Mouse (Mus musculus) forebrain, embryonic 15.5 days (tissue): ENCODE measurements around the gene Sgta. TPM values are rescaled to one million over a fixed set of nuclear protein-coding genes. Genes with fewer than 3 reads are reported as not detected.

Source experiments
- ATAC-seq: fragments of 200-750 bp; cut with Nextera tagmentation; replicated peaks from 2 replicates; pipeline ENCODE4 v1.8.0; 2017; ENCODE audit warnings: mild to moderate bottlenecking, moderate TSS enrichment, moderate library complexity
- H3K27ac ChIP-seq: fragments of 300-500 bp; sonication (generic); replicated peaks from 2 replicates; pipeline ENCODE4 v1.5.1; 2015; ENCODE audit warnings: mild to moderate bottlenecking, inconsistent platforms
- H3K27me3 ChIP-seq: fragments of 300-500 bp; sonication (generic); 2 replicates; pipeline ENCODE4 v1.6.1; 2015; ENCODE audit warnings: inconsistent platforms
- H3K36me3 ChIP-seq: fragments of 300-500 bp; sonication (generic); 2 replicates; pipeline ENCODE4 v1.6.1; 2015; ENCODE audit warnings: mild to moderate bottlenecking, inconsistent platforms
- H3K4me1 ChIP-seq: fragments of 300-500 bp; sonication (generic); 2 replicates; pipeline ENCODE4 v1.6.1; 2015; ENCODE audit warnings: inconsistent platforms
- H3K4me2 ChIP-seq: fragments of 300-500 bp; sonication (generic); replicated peaks from 2 replicates; pipeline ENCODE4 v1.6.1; 2015; ENCODE audit warnings: mild to moderate bottlenecking, inconsistent platforms
- H3K4me3 ChIP-seq: fragments of 300-500 bp; sonication (generic); 2 replicates; pipeline ENCODE4 v1.5.1; 2015; ENCODE audit warnings: mild to moderate bottlenecking, inconsistent platforms
- H3K9ac ChIP-seq: fragments of 300-500 bp; sonication (generic); replicated peaks from 2 replicates; pipeline ENCODE4 v1.6.1; 2015; ENCODE audit warnings: mild to moderate bottlenecking, inconsistent platforms
- H3K9me3 ChIP-seq: fragments of 300-500 bp; sonication (generic); 2 replicates; pipeline ENCODE4 v1.6.1; 2016; ENCODE audit warnings: inconsistent platforms
- WGBS: fragments of 180-500 bp; shearing (Covaris S2); methylation state at CpG from one replicate; pipeline ENCODE4 v1.1.7; 2015; ENCODE audit warnings: mixed read lengths; 5-methylcytosine and 5-hydroxymethylcytosine counted together
- polyA plus RNA-seq: library from polyadenylated mRNA; unstranded; fragments of >200 nt; fragmentation: Nextera tagmentation; extraction: Ambion mirVana; gene quantifications from 2 replicates; pipeline ENCODE4 v1.2.1, GENCODE M21; 2015

The Sgta gene
- polyA plus RNA-seq, result 316 and 320 TPM in 2 replicates

DNA sequence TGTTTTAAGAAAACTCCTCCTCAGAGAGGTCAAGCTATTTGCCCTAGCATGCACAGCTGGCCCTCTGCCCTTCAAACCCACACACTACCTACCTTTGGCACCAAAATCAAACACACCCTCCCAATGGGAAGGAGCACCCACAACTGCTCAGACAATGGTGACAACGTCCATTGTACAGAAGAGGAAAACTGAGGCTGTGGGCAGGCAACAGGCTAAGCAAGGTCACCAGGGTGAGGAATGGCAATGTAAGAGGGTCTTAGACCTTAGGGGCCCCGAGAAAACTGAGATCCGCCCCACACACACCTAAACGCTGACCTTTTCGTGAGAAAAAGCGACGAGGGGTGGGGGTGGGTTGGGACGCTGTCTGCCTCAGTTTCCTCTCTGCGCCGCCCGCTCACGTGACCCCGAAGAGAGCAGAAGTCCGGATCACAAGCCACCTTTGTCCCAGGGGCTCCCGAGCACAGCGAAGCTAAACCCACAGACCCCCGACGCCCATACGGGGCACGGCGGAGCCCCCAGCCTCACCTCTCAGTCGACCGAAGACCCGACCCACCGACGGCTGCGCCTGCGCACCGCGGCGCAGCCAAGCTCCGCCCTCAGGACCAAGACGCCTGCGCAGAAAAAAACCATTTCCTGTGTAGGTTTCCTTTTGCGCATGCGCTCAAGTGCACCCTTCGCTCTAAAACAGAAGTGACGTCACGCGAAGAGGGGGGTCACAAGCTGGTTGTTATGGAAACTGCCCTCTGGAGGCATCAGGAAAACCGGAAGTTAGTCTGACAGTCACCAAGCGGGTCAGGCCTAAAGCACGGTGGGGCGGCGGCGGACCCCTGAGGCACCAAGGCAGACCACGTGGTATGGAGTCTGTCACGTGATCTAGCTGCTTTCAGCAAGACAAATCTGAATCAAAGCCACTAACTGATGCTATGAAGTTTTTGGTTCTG lies at the start of gene Sgta:
Sgta (minus strand) TSS at position 579 of the 941 bp plus-strand sequence.
- under 1% methylated on average over 48 of the region's 48 CpGs for WGBS
- Histone ChIP-seq H3K27ac (peak within 1 kb of the TSS; percentile 60), H3K36me3 (no peaks in the 10 kb centered on the region), H3K4me1 (peaks cover 37% of the 10 kb centered on the region), H3K9ac (peak within 1 kb of the TSS; percentile 84), H3K4me3 (peak within 1 kb of the TSS; percentile 93), H3K9me3 (no peaks in the 10 kb centered on the region), H3K4me2 (peak within 1 kb of the TSS; percentile 92), H3K27me3 (no peaks in the 10 kb centered on the region)
- ATAC-seq, result peak; percentile 94

DNA sequence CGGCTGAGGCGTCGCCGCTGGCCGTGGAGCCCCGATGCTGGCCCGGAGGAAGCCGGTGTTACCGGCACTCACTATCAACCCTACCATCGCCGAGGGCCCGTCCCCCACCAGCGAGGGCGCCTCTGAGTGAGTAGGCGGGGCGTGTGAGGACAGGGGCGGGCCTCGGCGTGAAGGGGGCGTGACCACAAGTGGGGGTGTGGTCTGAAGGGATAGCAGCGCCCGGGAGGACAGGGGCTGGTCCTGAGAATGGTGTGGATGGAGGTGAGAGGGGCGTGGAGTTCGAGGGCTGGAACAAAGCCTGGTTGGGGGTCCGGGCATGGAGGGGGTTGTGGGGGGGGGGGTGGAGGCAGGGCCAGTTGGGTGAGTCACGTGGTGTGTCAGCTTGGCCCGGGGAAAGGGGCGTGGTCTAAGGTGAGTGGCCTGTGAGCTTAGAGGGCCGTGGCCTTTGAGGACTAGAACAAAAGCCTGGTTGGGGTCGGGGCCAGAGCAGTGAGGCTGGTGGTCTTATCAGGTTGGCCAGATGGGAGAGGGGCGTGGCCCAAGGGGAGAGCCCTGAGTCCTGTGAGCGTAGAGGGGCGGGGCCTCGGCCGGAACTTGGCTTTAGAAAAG lies 46.2 kb upstream of the Sgta start:
- H3K4me3 ChIP-seq, result peak overlapping the region; percentile 100
- WGBS, result 2% methylated on average over 35 of the region's 35 CpGs
- H3K9me3 ChIP-seq, result no peaks in the 10 kb centered on the region
- H3K4me1 ChIP-seq, result peaks cover 23% of the 10 kb centered on the region
- no peaks in the 10 kb centered on the region for H3K27me3 ChIP-seq
- H3K27ac ChIP-seq, result peak overlapping the region; percentile 100
- ATAC-seq, result peak; percentile 87
- peaks cover 27% of the 10 kb centered on the region for H3K36me3 ChIP-seq
- peak overlapping the region; percentile 100 for H3K9ac ChIP-seq
- H3K4me2 ChIP-seq, result peak overlapping the region; percentile 63

DNA sequence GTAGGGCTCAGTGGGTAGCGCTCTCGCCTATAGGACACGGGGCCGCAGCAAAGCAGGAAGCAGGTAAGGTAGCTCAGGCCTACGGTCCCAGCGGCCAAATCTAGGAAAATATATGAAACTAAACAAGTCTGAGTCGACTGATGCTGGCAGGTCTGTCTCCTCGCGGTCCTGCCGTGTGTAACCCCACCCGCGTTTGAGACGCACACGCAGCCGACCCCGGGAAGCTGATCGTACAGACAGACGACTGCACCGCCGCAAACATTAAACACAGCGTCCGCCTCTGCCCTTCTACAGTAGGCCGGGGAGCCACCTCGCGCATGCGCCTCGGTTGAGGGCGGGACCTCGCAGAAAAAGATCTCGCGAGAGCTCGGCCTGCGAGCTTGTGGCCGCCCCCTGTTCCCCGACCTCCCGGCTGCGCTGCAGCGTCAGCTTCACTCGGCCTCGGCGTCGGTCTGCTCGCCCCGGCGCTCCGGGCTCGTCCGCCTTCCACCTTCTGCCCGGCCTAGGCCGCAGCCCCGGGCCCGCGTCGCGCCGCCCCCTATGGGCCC lies 45.7 kb upstream of the Sgta start, which contains the start of gene Map2k2:
Map2k2 (plus strand) TSS at position 351 of the 548 bp plus-strand sequence.
- peaks cover 23% of the 10 kb centered on the region for H3K4me1 ChIP-seq
- peak within 1 kb of the TSS; percentile 100 for H3K4me3 ChIP-seq
- H3K9me3 ChIP-seq, result no peaks in the 10 kb centered on the region
- no peaks in the 10 kb centered on the region for H3K27me3 ChIP-seq
- peak within 1 kb of the TSS; percentile 100 for H3K9ac ChIP-seq
- H3K4me2 ChIP-seq, result peak within 1 kb of the TSS; percentile 63
- peaks cover 21% of the 10 kb centered on the region for H3K36me3 ChIP-seq
- under 1% methylated on average over 56 of the region's 56 CpGs for WGBS
- peak; percentile 97 for ATAC-seq
- H3K27ac ChIP-seq, result peak within 1 kb of the TSS; percentile 100

DNA sequence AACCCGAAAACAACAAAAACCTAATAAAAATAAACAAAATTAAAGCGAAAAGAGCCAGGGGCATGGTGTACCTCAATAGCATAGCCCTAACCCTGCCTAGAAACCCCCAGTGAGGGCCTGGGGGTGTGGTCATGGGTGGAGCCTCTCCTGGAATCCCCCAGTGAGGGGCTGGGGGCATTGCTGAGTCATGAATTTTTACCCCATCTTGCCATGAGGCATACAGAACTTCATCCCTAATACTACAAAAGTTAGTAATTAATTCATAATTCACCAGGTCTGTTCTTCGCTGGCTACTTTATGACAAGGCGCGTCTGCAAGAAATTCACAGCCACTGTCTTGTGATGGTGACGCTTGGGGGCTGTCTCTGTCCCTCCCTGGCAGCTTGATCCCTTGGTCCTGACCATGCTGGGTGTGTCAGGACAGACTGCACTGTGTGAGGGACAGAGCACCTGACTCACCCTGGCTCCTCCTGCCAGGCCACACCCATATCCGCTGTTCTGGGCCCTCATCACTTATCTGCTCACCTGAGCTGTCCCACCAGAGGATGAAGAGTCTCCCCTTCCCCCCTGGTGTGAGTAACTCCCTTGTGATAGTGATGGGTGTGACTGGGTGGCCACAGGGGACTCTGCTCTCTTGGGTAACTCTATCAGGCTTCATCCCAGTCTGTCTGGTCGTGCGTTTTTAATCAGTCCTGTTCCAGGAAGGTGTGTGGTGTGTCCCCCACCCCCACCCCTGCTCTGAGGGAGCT lies 35.1 kb upstream of the Sgta start:
- WGBS, result 67% methylated on average over 9 of the region's 9 CpGs
- no peaks in the 10 kb centered on the region for H3K27me3 ChIP-seq

DNA sequence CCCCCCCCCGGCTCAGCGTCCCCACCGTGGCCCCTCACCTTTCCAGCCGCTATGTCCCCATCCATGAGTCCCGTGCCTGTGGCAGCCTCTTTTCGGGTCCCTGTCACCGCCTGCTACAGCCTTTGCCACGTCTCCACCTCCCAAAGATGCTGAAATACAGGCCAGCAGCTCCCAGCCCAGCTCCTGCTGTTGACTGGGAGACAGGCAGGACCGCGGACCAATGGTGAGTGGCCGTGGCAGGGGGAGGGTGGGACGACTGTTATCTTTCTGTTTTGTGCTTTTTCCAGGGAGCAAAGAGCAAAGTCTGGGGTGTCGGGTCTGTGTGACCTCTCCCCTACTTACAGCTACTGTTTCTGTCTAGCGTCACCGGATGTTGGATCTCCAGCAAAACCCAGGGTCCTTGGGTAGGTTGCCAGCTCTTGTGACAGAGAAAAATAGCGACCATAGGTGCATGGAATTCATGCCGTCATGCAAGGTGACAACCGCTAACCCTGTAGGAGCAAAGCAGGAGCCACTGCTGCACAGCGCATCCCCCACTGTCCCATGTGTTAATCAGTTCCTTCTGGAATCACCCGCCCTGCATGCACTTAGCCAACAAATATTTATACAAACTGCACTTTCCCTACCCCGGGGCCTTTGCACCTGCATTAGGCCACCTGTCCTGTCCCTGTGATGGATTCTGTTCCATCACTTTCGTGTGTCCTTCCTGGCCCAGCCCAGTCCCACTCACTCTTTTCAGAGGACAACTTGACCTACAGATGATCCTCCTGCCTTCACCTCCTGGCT lies 32.7 kb upstream of the Sgta start:
- H3K4me3 ChIP-seq, result no peak overlapping the region
- H3K9me3 ChIP-seq, result no peaks in the 10 kb centered on the region
- no peak overlapping the region for H3K27ac ChIP-seq
- 67% methylated on average over 22 of the region's 22 CpGs for WGBS
- H3K36me3 ChIP-seq, result no peaks in the 10 kb centered on the region
- no peak overlapping the region for H3K9ac ChIP-seq
- H3K4me1 ChIP-seq, result peaks cover 8% of the 10 kb centered on the region
- no peak for ATAC-seq
- H3K27me3 ChIP-seq, result no peaks in the 10 kb centered on the region
- H3K4me2 ChIP-seq, result no peak overlapping the region

More for the DNA sequence above, 35.1 kb upstream of the Sgta start:
- no peaks in the 10 kb centered on the region for H3K36me3 ChIP-seq
- no peak overlapping the region for H3K4me3 ChIP-seq
- no peak overlapping the region for H3K27ac ChIP-seq
- H3K9ac ChIP-seq, result no peak overlapping the region
- H3K4me1 ChIP-seq, result no peaks in the 10 kb centered on the region
- no peak for ATAC-seq
- no peaks in the 10 kb centered on the region for H3K9me3 ChIP-seq
- no peak overlapping the region for H3K4me2 ChIP-seq

DNA sequence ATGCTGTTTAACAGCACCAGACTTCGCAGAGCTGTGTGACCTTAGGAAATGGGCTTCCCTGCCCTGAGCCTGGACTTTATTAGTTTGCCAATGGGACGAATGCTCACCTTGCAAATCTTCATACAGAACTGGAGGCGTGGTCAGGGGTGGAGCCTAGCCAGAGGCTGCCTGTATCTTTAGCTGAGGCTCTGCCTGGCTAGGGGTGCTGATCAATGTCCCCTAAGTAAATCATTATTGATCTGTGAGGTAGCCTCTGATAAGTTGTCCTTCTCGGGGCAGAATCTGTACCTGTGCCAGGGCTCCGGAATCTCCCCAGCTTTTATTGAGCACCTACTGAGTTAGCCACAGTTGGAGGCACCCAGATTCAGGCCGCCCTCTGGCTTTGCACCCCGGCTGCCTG lies 30.6 kb upstream of the Sgta start:
- H3K4me3 ChIP-seq, result no peak overlapping the region
- H3K9me3 ChIP-seq, result no peaks in the 10 kb centered on the region
- H3K9ac ChIP-seq, result no peak overlapping the region
- ATAC-seq, result no peak
- peaks cover 8% of the 10 kb centered on the region for H3K4me1 ChIP-seq
- no peaks in the 10 kb centered on the region for H3K27me3 ChIP-seq
- WGBS, result 75% methylated on average over 7 of the region's 7 CpGs
- no peak overlapping the region for H3K4me2 ChIP-seq
- H3K27ac ChIP-seq, result no peak overlapping the region
- no peaks in the 10 kb centered on the region for H3K36me3 ChIP-seq

DNA sequence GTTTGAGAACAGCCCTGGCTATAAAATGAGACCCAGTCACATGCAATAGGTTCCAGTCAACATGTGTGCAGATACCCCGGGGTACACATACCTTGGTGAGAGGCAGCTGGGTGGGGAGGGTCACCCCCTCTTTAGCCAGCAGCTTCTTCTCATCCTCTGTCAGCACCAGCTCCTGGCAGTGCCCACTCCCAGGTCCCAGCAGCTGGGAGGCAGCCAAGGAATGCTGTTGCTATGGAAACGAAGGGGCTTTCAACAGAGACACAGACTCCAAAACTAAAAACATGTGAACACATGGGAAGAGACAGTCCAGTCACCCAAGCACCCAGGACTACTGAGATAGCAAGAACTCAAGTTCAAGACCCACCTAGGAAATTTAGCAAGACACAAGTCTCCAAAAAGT lies 29.2 kb upstream of the Sgta start:
- Histone ChIP-seq H3K4me1 (peaks cover 8% of the 10 kb centered on the region), H3K4me2 (no peak overlapping the region), H3K36me3 (no peaks in the 10 kb centered on the region), H3K9ac (no peak overlapping the region; the same call in 1 of the 2 replicates), H3K9me3 (no peaks in the 10 kb centered on the region), H3K27ac (no peak overlapping the region), H3K27me3 (no peaks in the 10 kb centered on the region), H3K4me3 (no peak overlapping the region)
- peak; percentile 47 for ATAC-seq
- WGBS, result 38% methylated on average over 2 of the region's 2 CpGs

DNA sequence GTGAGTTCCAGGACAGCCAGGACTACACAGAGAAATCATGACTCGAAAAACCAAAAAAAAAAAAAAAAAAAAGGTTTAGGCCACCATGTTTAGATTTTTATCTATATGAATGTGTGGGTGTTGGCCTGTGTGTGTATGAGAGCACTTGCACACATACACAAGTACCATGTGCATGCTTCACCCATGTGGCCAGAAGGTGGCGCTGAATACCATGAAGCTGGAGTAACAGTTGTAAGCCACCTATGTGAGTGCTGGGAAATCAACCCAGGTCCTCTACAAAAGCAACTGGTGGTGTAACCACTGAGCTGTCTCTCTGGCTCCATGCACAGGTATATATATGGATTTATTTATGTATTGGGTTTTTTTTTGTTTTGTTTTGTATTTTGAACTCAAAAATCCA lies 27.0 kb upstream of the Sgta start:
- WGBS, result 52% methylated on average over 2 of the region's 2 CpGs
- Histone ChIP-seq H3K27ac (no peak overlapping the region), H3K9me3 (no peaks in the 10 kb centered on the region), H3K9ac (no peak overlapping the region), H3K36me3 (peaks cover 2% of the 10 kb centered on the region), H3K4me2 (no peak overlapping the region), H3K4me3 (no peak overlapping the region), H3K4me1 (peaks cover 8% of the 10 kb centered on the region), H3K27me3 (no peaks in the 10 kb centered on the region)
- ATAC-seq, result no peak

DNA sequence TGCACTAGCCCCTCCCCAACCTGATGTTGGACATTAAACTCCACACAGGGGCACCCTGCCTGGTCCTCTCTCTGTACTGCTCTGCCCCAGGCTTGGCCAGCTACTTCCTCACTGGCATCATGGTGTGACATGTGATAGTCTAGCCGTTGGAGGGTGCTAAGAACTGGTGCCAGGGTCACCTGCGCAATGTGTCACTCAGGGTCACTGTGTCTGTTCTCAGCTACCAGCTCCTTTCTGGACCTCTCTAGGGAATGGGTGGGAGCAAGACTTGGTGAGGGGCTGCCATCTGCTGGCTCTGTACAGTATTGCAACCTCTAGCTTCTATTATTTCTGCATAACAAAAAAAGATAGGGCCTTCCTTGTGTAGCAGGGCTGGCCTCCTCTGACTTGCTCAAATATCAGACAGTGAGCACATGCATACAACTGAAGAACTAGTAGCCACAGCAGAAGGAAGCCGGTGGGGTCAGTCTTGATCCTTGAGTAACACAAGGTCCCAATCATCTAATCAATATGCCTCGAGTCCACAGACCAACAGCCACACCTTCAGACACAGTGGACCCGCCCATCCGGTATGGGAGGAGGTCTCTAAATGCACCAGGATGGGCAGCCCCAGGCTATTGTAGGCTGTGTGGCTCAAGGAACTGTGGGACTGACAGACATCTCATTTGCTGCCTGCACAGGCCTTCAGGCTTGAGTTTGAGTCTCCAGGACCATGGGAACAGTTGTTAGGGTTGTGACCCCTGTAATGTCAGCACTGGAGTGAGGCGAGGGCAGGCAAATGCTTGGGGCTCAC lies 22.4 kb upstream of the Sgta start:
- H3K4me1 ChIP-seq, result no peaks in the 10 kb centered on the region
- WGBS, result 78% methylated on average over 7 of the region's 7 CpGs
- H3K4me2 ChIP-seq, result no peak overlapping the region
- H3K4me3 ChIP-seq, result no peak overlapping the region
- H3K9ac ChIP-seq, result no peak overlapping the region
- no peaks in the 10 kb centered on the region for H3K9me3 ChIP-seq
- peak; percentile 59 for ATAC-seq
- peaks cover 45% of the 10 kb centered on the region for H3K36me3 ChIP-seq
- H3K27ac ChIP-seq, result no peak overlapping the region
- no peaks in the 10 kb centered on the region for H3K27me3 ChIP-seq

DNA sequence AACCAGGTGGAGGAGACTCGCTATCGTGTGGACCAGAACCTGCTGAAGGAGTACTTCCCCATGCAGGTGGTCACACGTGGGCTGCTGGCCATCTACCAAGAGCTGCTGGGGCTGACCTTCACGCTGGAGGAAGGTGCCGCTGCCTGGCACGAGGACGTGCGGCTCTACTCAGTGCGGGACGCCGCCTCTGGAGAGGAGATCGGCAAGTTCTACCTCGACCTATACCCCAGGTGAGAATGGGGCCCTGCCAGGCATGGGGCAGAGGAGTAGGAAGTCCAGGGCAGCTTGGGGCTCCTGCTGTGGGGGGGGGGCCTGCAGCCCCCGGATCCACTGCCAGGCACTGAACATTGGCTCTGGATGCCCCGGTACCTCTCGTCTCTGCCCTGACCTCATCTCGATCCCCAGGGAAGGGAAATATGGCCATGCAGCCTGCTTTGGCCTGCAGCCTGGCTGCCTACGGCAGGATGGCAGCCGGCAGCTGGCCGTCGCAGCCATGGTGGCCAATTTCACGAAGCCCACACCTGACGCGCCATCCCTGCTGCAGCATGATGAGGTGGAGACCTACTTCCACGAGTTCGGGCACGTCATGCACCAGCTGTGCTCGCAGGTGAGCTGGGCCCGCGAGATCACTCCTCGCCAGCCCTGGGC lies 20.2 kb upstream of the Sgta start:
- Histone ChIP-seq H3K9ac (no peak overlapping the region), H3K9me3 (no peaks in the 10 kb centered on the region), H3K4me1 (no peaks in the 10 kb centered on the region), H3K36me3 (peaks cover 61% of the 10 kb centered on the region), H3K27me3 (no peaks in the 10 kb centered on the region), H3K27ac (no peak overlapping the region), H3K4me2 (no peak overlapping the region), H3K4me3 (no peak overlapping the region)
- ATAC-seq, result no peak
- 93% methylated on average over 31 of the region's 31 CpGs for WGBS
